Mouse (Mus musculus) activated CD4-positive, CD25-positive, alpha-beta regulatory T cell, adult 9 weeks (primary cell): ENCODE results near the gene Hipk3. TPM values are rescaled to one million over a fixed set of nuclear protein-coding genes. Genes with fewer than 3 reads are reported as not detected.

Source experiments
- polyA plus RNA-seq: library from polyadenylated mRNA; unstranded; fragments of 100-300 nt; shearing (Covaris generic); gene quantifications from one replicate; pipeline ENCODE4 v1.2.1, GENCODE M21; 2017

Gene Hipk3
- polyA plus RNA-seq = 10.4 TPM

GRCm38 (mm10) chr2:104493951-104494800 lies at the start of gene Hipk3:
Gene Hipk3, minus strand, starts transcription at chr2:104494446.

DNA sequence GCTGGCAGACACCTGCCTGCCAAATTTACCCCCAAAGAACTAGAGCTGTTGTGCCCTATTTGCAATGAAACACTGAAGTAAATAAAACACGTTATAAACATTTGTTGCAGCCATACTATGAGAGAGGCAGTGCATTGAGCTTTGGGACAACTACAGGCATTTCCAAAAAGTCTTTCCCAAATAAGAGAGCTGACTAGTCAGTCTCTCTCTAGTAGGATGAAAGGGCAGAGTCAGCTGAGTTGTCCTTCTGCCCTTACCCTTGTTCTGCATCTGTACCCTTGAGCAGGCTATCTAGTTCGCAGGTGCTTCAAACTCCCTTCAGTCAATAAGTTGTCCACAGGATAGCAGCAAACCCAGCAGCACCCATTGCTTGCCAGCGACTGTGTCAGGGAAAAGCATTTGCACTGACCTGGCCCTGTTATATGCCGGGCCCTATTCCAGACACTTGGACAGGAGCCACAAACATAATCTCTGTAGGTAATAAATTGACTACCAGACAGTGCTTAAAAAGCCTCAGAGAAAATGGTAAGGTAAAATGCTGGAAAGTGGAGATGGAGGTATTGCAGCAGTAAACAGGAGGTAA lies 83.2 kb downstream of the Hipk3 start, which contains the start of gene D430041D05Rik:
D430041D05Rik (minus strand) TSS at position 51 of the 583 bp plus-strand sequence.

Other genes with a start within 250 kb of the Hipk3 start
- not detected for gene D430041D05Rik, start 83.4 kb downstream of the Hipk3 start, polyA plus RNA-seq
- 80.2 TPM for gene Cstf3, start 96.1 kb upstream of the Hipk3 start, polyA plus RNA-seq
- not detected for gene Tcp11l1, start 217.7 kb upstream of the Hipk3 start, polyA plus RNA-seq
- not detected for gene Pin1rt1, start 221.9 kb upstream of the Hipk3 start, polyA plus RNA-seq
- not detected for gene Depdc7, start 248.4 kb upstream of the Hipk3 start, polyA plus RNA-seq